Mouse (Mus musculus) urinary bladder, postnatal 25 days (tissue): ENCODE data around the gene Mafg.

Experiments used
- DNase-seq: peaks from one replicate; pipeline ENCODE4 v3.0.0; 2022; ENCODE audit warnings: low spot score

The Mafg gene

GRCm38 (mm10) chr11:120620195-120620594, 13.2 kb downstream of the Mafg start:
- no peak for DNase-seq

DNA sequence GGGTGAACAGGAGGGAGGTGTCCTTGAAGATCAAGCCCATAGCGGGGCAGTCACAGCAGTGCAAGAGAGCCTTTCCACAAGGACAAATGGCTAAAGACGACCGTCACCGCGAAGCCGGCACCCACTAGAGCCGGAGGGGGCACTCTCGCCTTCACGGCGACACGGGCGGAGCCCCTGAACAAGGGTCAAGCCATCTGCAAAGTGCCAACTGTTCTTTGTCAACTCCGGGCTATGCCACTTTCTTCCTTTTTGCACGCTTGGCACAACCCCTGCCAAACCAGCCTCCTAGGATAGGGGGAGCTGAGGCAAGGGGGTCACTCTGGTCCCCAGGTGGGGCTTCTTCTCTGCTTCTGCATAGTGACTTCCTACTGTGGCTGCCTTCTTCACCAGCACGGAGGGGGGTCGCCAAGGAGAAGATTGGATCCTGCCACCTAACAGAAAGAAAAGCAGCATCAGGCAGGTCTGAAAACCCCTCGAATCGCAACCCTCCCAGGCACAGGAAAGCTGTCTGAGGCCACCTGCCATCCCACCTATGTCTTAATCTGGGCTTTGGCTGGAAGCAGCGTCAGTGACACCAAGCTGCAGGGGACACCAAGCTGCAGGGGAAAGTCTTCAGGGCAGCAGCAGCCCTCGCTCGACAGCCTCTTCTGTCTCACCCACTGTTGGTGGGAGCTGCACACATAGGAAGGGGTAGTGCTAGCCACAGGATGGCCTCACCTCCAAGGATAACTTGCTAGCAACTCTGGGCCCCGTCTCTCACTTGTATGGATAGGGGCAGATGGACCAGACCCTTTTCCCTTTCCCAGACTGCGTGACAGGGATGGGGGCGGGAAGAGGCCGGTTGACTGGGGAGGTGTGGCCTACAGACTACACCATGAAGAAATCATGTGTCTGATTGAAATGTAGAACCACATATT, 14.5 kb downstream of the Mafg start:
- no peak for DNase-seq

DNA sequence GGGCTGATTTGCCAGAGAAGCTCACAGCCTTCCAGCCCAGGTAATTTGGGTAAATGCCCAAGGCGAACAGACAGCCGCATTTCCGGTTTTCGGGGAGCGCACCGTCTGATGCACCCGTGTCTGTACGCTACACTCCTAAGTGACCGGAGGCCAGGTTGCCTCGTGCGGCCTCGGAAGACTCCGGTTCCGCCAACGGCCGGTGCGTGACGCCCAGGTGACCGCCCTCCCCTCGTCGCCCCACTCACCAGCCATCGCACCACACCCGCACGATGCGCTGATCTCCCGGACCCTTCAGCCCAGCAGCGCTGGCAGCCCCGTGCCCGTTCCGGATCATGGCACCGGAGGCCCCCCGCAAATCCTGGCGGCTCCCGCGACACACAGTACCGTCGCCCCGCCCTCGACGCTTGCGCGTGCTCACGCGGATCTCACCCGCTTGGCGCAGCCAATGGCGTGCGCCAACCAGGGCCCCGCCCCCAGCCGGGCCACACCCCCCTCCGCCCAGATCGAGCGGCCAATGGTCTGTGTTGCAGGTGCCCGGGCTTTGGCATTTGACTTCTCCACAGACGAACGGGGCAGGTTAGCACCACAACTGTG, 15.8 kb downstream of the Mafg start, which contains the start of gene Pcyt2:
TSS of gene Pcyt2 (minus strand) at position 418 of the 594 bp plus-strand sequence.
- DNase-seq = peak; percentile 90

DNA sequence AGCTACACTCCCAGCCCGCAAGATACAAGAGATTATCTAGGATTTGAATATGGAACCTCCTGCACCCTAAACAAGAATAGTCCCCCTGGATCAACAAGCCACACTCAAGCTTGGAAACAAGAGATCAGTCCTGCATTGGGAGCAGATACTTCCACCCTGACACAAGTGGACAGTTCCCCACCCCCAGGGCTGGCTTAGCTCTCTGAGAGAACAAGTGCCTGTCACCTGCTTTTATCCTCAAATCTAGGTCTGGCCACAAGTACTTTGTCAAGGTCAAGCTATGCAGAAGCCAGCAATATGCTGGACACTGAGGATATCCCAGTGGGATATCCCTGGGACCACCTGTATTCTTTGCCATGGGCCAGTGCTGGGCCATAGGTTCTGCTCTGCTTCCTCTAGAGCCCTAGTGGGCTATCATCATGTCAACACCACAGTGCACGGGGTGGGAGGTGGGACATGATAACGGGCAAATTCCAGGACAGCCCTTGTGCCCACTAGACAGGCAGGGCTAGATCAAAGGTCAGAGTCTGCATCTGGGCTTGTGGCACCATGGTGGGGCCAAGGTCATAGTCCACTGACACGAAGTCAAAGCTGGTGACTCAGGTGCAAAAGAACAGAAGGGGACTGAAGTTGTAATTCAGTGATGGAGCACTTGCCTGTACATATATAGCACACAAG, 16.6 kb downstream of the Mafg start:
- no peak for DNase-seq

- DNase-seq = no peak
Measured at GRCm38 (mm10) chr11:120615606-120616203, 17.7 kb downstream of the Mafg start.

GRCm38 (mm10) chr11:120615167-120615566, 18.2 kb downstream of the Mafg start:
- no peak for DNase-seq

DNA sequence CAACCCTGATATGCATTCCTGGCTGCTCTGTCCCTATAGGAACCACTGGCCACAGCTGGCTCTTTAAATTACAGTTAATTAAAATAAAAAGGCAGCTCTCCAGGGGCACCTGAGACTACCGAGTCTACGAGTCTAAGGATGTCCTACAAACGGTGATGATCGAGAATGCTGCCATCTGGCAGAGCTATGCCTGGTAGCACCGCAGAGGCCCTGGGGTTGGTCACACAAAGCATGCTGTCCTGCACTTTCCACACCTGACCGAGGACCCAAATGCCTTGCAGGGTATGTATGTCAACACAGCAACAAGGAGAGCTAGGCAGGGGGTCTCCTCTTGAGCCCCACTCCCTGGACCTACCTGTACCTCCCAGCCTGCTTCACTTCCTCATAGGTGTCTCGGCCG, 19.4 kb downstream of the Mafg start:
- DNase-seq = no peak

DNA sequence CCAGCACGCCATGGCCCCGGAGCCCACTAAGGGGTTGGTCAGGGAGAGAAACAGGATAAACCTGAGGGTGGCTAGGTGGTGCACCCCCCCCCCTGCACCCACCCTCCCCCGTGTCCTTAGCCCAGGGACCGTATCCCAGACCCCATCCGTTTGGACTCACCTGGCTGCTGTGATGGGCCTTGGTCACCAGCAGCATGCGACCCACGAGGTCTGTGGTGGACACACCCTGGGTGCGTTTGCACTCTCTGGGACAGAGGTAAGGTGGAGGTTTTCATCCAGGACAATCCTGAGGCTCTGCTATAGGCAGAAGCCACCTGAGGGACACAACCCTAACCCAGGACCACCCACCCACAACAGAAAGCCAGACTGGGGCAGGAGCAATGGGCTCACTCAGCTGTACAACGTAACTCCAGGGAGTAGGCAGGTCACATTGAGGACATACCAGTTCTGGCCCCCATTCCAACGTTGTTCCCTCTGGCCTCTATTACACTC, 19.9 kb downstream of the Mafg start:
- no peak for DNase-seq

- DNase-seq = peak; percentile 50
Measured at GRCm38 (mm10) chr11:120612763-120613162, 20.6 kb downstream of the Mafg start.

- DNase-seq = no peak
Measured at GRCm38 (mm10) chr11:120610477-120611046, 22.8 kb downstream of the Mafg start.

DNA sequence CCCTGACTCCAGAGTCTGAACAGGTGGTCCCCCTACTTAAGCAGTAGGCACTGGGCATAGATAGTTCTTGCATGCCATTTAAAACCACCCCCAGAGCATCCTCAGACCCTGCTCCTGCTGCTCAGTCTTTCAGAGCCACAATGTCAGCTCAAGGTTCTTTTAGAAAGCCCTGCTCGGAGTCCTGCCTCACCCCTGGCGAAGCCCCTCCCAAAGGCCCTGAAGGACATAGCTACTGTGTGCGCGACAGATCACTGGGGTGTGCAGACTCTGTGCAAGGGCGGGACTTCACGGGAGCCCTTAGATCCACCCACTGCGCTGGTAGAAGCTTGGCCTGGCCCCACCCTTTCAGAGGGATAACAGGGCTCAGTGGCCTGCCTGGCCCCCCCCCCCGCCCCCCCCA, 24.1 kb downstream of the Mafg start:
- DNase-seq = no peak

- DNase-seq = no peak
Measured at GRCm38 (mm10) chr11:120608241-120609034, 25.0 kb downstream of the Mafg start, which contains the start of gene Npb. Gene Npb, plus strand, starts transcription at chr11:120608477.

DNA sequence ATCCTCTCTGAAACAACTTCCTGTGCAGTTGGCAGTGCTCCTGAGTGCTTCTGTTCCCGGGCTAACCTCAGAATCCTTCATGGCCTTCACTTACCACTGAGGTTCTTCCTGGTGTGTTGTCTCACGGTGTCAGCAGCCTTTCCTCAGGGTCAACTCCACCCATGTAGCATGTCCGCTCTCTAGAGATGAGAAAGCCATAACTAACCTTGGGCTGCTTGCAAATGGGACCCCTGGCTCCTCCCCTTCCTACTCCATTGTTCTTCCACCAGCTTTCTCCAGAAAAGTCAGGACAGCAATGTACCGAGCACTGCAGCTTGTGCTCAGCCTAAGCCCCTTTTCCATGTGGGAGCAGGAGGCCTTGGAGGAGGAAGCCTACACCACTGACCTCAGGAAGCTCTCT, 26.6 kb downstream of the Mafg start:
- no peak for DNase-seq

GRCm38 (mm10) chr11:120605667-120606066, 27.7 kb downstream of the Mafg start:
- DNase-seq = no peak

DNA sequence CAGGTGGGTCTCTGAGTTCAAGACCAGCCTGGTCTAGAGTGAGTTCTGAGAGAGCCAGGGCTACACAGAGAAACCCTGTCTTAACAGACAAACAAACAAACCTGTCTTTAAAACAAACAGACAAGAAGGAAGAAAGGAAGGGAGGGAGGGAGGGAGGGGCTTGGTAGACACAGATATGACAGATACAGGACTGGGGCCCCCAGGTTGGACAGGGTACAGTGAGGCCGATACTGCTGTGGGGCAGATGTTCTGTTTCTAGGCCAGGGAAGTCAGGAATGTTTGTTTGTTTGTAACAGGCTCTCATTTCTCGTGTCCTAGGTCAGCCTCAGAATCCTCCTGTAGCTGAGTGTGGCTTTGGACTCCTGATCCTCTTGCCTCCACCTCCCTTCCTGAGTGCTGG, 29.9 kb downstream of the Mafg start:
- no peak for DNase-seq

- DNase-seq = no peak
Measured at GRCm38 (mm10) chr11:120600716-120601115, 32.7 kb downstream of the Mafg start.

GRCm38 (mm10) chr11:120598990-120599549, 34.3 kb downstream of the Mafg start:
- no peak for DNase-seq

DNA sequence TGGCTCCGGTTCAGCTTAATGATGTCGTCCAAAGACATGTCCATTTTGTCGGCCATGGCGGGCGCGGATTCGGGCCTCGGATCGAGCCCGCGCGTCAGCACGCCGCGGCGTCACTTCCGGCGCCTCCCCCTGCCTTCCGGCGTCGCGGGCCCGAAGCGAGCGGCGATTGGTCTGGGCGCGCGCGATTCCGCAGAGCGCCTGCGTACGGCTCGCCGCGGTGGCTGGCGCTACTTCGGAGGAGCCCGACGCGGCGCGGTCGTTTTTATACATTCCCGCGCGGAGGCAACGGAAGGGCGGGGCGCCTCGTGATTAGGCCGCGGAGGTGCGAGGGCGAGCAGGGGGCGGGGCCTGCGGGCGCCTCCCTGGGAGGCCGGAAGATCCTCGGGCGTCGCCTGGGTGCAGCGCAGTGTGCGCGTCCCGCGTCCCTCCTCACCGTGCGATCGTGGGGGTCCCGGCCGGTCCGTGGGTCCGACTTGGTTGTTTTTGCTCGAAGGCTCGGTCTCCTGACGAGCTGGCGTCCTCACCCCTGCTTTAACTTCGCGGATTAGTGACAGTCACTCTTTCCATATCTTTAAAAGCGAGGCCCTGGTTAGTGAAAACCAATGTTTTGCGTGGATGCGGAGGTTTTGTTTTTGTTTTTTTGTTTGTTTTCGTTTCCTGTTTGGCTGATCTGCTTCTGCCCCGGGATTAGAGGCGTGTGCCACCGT, 35.0 kb downstream of the Mafg start, which contains the start of the genes Alyref and Anapc11:
TSS of gene Alyref (minus strand) at position 83 of the 707 bp plus-strand sequence.
TSS of gene Anapc11 (plus strand) at position 139 of the 707 bp plus-strand sequence.
- DNase-seq = peak; percentile 94
